Mouse (Mus musculus): Measurements from ENCODE around the gene Olfr220.

Olfr220 gene

DNA sequence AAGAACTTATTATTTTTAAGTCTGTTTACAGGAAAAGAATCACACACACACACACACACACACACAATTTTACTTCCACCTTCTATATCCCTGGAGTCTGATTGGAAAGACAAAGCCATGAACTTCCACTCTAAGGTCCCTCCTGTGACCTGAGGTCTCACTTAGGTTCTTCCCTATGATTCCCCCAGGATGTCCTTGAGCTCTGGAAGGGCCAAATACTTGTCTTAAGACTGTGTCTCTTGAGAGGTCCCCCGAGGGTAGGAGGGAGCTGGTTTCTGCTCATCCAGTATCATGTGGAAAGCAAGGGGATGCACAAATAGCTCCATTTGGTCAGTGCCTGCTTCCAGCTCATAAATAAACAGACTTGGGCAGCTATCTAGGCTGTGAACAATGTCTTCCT lies at the start of gene Olfr220:
TSS of gene Olfr220 (plus strand) at position 301 of the 400 bp plus-strand sequence.
- no peak for DNase-seq

DNA sequence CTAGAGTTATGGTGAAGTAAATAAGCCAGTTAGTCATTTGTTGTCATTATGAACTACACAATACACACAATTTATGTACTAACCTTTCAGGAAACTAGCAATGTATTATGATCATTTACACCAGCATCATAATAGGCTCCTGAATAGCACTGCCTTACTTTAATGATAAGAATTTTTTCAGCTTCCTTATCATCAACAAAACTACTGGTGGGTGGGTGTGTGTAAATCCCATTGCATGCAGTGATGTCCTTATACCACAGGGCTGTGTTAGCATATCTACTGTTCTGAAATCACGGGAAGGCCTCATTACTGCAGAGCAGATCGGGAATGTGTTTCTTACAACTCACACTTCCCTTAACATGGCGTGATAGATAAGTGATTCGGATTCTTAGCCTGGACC lies 18.9 kb upstream of the Olfr220 start:
- no peak for DNase-seq

DNA sequence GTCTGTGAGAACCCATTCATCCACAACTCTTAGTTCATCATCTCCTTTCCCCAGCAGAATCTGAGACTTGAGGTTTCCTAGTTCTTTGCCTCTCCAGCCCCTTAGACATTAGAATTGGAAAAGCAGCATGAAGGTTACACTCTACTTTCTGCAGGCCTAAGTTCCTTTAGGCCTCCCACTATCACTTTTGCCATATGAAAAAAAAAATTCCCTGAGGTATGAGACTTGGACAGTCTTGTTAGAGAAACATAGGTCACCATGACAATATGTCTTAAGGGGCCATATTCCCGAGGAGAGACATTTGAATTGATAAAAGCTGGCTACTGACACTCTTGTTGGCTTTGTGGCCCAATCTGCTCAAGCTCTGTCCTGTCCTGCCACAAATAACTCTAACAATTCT lies 18.1 kb upstream of the Olfr220 start, which contains the start of gene Olfr414:
TSS of gene Olfr414 (plus strand) at position 301 of the 400 bp plus-strand sequence.
- no peak for DNase-seq

DNA sequence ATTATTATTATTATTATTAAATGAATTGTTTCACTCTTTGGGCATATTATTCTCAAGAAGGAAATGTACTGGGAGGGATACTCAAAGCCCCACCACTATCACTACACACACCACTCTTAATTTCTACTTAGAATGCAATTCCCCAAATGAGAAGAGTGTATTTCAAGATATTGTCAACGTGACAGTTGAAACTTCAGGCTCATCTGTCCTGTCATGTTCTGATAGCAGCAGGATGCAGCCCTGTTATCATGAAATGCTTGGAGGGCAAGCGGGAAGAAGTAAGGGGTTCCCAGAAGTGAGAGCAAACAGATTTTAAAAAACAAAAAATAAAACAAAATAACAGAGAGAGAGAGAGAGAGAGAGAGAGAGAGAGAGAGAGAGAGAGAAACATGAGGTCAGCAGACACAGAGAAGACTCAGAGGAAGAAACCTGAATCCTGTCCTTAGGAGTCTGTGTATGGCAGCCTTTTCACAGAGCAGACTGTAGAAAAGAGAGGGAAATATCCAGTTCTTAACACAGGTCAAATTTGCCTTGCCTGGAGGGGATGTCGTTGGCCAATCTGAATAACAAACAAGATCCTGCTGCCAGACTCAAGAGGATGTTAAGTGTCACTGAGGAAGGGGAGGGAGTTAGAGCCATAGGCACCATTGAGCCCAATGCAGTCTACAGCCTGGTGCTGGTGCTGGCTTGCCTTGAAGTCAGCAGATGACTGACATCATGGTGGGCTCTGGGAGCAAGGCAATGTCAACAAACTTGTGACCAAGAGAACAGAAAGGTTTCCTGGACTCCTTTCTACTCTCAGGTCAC lies 15.5 kb upstream of the Olfr220 start:
- DNase-seq, result no peak

DNA sequence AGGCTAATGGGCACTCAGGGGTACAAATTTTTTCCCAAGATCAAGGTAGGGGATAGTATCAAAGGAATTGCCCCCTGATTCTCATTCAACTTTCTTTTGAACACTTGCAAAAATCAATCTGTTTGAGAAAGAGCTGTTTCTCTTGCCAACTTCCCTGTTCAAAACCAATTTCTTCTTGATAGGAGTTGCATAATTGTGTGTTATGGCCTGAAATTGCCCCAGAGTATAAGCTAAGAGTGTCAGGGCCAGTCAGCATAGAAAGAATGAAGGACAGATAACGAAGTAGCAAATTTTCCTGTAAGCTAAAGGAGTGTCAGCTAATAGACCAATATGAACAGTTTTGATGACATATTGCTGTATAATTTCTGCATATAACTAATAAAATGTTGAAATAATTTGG lies 14.5 kb upstream of the Olfr220 start:
- no peak for DNase-seq

DNA sequence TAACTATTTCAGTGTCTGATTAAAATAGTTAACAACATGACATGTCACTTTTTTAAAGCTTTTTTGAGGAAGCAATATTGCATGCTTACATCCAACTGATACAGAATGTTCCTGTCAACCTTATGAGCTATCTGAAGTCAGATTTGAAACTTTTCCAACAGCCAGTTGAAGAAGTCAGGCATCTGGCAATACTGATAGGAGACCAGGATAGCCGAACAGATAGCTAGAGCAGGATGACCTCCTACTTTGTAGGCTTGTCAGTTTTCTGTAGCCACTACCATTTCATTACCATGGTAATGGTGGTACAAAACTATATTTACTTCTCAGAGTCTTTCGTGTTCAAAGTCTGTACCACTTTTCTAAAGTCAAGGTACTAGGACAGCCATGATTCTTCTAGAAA lies 13.5 kb upstream of the Olfr220 start:
- DNase-seq, result no peak

DNA sequence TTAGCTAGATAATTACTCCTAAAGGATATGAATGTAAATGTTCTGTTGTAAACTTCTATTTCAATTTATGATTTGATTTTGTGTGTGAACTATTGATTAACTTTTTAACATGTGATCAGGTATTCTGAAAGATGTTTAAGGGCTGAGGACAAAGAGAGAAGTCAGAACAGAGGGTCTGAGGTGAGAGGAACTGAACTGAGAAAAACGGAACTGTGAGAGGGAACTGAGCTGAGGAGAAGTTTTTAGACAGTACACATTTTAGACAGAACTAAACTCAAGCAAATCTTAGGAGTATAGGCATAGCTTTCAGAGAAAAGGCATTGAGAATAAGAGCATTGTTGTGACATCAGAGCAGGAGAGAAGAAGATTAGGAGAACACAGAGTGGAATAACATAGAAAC lies 7.8 kb upstream of the Olfr220 start:
- DNase-seq, result no peak

DNA sequence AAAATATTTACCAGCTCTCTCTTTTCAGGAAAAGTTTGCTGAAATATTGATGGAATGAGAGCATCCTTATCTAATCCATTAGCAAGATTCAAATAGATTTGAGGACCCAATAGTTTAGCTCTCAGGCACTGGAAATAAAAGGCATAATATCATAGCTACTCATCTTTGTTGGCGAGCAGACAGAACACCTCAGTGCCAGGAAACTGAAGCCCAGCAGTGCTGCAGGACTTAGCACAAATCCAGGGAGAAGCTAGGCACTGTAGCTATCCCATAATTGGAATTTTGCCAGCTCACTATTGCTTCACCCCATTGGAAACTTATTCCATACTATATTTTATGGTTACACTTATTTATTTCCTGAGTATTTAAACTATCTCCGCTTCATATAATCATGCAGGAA lies 13.2 kb downstream of the Olfr220 start:
- DNase-seq, result no peak

DNA sequence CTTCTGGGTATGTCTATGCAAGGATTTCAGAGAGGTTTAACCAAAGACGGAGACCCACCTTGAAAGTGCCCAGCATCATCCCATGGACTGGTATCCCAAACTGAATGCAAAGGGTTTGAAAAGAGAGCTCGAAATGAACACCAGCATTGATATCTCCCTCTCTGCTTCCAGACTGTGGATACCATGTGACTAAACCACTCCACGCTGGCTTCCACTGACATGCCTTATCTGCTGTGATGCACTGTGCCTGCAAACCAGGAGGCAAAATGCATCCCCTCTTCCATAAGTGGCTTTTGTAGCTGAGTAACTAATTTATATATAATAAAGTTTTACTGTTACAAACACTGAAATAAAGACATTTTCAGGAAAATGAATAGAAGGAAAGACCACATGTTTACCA lies 23.5 kb downstream of the Olfr220 start:
- DNase-seq, result no peak

DNA sequence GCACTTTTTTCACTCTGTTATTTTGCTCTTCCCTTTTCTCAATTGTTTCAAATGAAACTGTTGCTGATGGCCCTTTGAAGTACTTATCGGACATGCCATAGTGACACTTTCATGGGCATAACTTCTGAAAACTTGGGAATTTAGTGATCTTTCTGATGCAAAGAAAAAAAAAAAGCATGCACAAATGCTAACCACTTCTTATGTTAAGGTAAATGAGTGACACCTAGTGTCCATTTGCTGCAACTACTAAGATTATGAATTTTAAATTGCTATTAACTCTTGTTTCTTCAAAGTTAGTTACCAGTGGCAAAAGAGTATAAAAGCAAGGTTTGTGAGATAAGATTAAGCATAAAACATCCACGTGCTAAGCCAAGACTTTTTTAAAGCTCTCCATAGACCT lies 24.4 kb downstream of the Olfr220 start:
- DNase-seq, result no peak

DNA sequence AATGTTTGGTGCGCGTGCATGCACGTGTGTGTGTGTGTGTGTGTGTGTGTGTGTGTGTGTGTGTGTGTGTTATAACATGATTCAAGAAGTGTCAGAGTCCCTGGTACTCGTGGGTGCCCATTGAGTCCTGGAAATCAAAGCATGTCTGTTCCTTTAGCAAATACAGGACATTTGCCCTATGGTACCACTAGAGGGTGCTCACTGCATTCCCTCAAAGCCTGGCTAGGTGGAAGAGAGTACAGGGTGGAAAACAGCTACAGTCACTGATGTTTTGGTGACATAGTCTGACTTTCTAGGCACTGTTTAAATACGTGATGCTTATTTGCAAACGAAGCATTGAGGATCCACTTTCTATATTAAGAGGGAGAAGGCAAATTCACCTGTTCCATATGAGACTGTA lies 27.9 kb downstream of the Olfr220 start:
- DNase-seq, result peak; percentile 30

DNA sequence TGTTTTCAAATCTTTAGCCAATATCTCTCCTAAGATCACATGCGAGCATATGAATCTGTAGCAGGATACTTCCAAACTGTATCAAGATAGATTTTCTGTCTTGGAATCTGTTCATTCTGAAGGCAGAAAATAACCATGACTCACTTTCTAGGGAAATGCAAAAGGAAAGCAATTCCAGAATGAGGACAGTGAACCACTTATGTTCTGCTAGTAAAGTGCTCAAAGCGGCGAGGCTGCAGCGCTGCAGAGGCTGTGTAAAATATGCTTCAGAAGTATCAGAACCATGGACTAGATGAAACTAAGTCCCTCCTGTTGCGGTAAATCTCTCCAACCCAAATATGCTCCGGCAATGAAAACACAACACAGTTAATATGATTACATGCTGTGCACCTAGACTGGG lies 40.7 kb downstream of the Olfr220 start:
- DNase-seq, result no peak

DNA sequence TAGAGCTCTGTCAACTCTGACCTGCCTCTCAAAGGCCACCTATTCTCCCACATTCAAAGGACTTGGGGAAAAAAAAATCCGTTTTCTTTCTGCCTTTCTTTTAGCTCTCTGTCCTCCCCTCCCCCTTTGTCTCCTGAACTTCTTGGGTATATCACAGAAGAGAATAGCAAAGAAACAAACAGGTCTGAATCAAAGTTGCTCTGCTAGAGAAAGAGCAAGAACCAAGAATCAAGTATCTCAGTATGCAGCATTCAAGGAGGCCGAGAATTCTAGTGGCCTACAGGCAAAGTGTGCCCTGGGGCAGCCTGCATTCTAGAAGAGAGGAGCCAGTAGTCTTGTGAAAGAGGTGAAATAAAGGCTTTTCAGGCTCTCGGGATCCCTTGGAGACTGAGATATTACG lies 58.2 kb downstream of the Olfr220 start:
- no peak for DNase-seq

All from cerebellum, adult 9-11 months (tissue).